Mouse (Mus musculus): ENCODE data around the gene Pbx1.

DNA sequence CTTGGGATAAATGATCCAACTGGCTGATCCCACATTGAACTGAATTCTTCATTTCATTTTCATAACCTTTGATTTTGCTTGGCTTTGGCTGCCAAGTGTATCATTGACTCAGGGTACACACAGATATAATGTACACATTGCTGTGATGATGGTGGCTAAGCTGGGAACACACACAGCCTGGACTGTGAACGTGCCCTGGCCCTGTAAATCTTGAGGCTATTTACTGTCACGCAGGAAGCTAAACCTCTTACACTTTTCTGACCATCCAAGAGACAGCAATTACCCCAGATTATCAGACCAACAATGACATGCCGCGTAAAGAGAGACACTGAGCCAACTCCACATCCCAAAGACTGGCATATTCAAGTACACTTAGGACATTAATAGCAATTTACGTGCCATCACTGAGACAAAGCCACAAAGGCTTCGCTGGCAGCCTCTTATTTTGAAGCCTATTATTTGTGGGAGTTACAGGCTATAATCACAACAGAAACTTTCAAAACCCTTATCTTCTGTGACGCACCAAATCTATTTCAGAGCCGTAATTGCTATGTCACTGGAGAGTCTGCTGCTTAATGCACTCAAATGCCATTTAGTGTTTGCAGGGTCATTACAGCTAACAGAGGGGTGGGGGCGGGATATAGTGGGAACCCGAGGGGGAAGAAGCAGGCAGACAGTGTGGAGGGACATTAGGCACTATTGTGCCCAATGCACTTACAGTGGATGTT, 262.9 kb downstream of the Pbx1 start:
- no peak for TF ChIP-seq CTCF (IDR thresholded peaks at IDR 0.05; ENCODE audit: borderline replicate concordance, extremely low read depth, insufficient read depth, insufficient read length)
- TF ChIP-seq POLR2A (IDR thresholded peaks at IDR 0.05; ENCODE audit: borderline replicate concordance, extremely low read depth, insufficient read depth, insufficient read length, poor library complexity, severe bottlenecking), result no peak

All from brain, embryonic 14.5 days (tissue).